ENCODE assay signal across 8 mouse cellular contexts in the genomic region with DNA sequence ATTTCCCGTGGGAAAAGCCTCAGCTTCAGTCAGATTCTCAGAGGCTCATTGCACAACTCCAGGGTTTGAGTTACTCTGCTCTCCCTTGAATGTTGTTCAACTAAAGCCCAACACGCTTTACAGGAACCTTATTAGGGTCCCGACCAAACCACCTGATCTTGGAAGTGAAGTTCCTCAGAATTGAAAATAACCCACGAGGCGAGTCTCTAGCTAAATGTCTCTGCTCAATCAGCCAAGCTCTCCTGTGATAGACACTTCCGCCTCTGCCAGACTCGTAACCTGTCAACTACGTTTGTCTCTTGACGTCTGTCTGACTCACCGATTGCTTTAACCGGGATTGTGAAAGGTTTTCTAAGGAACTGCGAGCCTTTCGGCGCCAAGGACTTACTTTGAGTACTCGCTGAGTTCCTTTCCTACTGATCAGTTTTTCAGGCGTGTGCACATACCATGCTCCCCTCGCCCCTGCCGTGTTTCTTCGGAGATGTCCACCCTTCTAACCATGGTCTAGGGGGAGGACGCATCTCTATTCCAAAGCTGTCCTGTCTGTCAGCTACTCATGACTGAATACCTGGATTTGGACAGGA. TPM values are rescaled to one million over a fixed set of nuclear protein-coding genes. Genes with fewer than 3 reads are reported as not detected.
DNase-seq lines count a peak whose midpoint lies in the region; ATAC-seq and TF ChIP-seq lines count a peak whose summit lies in the region.

No protein-coding gene starts in this region.

- peaks cover 0 to 22% of the 10 kb centered on the region in 2 experiments; a peak in 2 of 4 replicates for H3K36me3 ChIP-seq in MEL (ENCODE audit: control insufficient read depth in 1 of 2, insufficient read depth in 2 of 2, low read length in 2 of 2)
- no peaks in the 10 kb centered on the region for H3K36me3 ChIP-seq in embryonic facial prominence, embryonic 14.5 days (ENCODE audit: control insufficient read depth, insufficient read depth, low read length)
- no peaks in the 10 kb centered on the region for H3K36me3 ChIP-seq in heart, postnatal 0 days (replicated peaks; ENCODE audit: control insufficient read depth, insufficient read depth, low read length)
- no peaks in the 10 kb centered on the region for H3K36me3 ChIP-seq in limb, embryonic 13.5 days
- H3K36me3 ChIP-seq in midbrain, embryonic 12.5 days, result no peaks in the 10 kb centered on the region

- H3K9ac ChIP-seq in MEL (ENCODE audit: control insufficient read depth, low read depth, low read length, poor library complexity, severe bottlenecking), result peak overlapping the region; percentile 60
- H3K9ac ChIP-seq in embryonic facial prominence, embryonic 14.5 days (ENCODE audit: low read depth, low read length), result peak overlapping the region; percentile 82
- H3K9ac ChIP-seq in heart, postnatal 0 days (replicated peaks; ENCODE audit: low read depth, low read length), result peak overlapping the region; percentile 79
- H3K9ac ChIP-seq in limb, embryonic 13.5 days, result peak overlapping the region; percentile 62
- peak overlapping the region; percentile 51 for H3K9ac ChIP-seq in midbrain, embryonic 12.5 days (replicated peaks)

- TF ChIP-seq POLR2A in MEL (IDR thresholded peaks at IDR 0.05; ENCODE audit: control insufficient read depth in 1 of 2, insufficient read depth in 1 of 2, low read depth in 1 of 2, low read length in 2 of 2, poor library complexity in 1 of 2), result no peak; a peak in 2 of 4 replicates

- no peaks in the 10 kb centered on the region for H3K9me3 ChIP-seq in MEL (replicated peaks; ENCODE audit: insufficient read depth, low read length)
- H3K9me3 ChIP-seq in embryonic facial prominence, embryonic 14.5 days (ENCODE audit: control insufficient read depth, low read length), result no peaks in the 10 kb centered on the region
- H3K9me3 ChIP-seq in heart, postnatal 0 days (replicated peaks; ENCODE audit: control insufficient read depth, low read length), result no peaks in the 10 kb centered on the region
- H3K9me3 ChIP-seq in limb, embryonic 13.5 days, result no peaks in the 10 kb centered on the region
- no peaks in the 10 kb centered on the region for H3K9me3 ChIP-seq in midbrain, embryonic 12.5 days

- peak overlapping the region; percentile 46 for H3K27ac ChIP-seq in MEL (ENCODE audit: control insufficient read depth, low read depth, low read length)
- H3K27ac ChIP-seq in embryonic facial prominence, embryonic 14.5 days (replicated peaks; ENCODE audit: low read depth, low read length), result no peak overlapping the region
- peak overlapping the region; percentile 95 for H3K27ac ChIP-seq in heart, postnatal 0 days (ENCODE audit: low read depth)
- no peak overlapping the region for H3K27ac ChIP-seq in limb, embryonic 13.5 days
- H3K27ac ChIP-seq in midbrain, embryonic 12.5 days (replicated peaks), result peak overlapping the region; percentile 58; the same call in 1 of the 2 replicates

- 2% methylated on average over 20 of the region's 20 CpGs for WGBS in embryonic facial prominence, embryonic 14.5 days
- 1% methylated on average over 20 of the region's 20 CpGs for WGBS in heart, postnatal 0 days
- WGBS in limb, embryonic 13.5 days, result 1% methylated on average over 20 of the region's 20 CpGs
- WGBS in midbrain, embryonic 12.5 days, result 2% methylated on average over 20 of the region's 20 CpGs

- no peaks in the 10 kb centered on the region for H3K27me3 ChIP-seq in MEL (ENCODE audit: control insufficient read depth in 1 of 2, insufficient read depth in 2 of 2, low read length in 2 of 2)
- no peaks in the 10 kb centered on the region for H3K27me3 ChIP-seq in embryonic facial prominence, embryonic 14.5 days (replicated peaks; ENCODE audit: control insufficient read depth, insufficient read depth, low read length)
- no peaks in the 10 kb centered on the region for H3K27me3 ChIP-seq in heart, postnatal 0 days (ENCODE audit: control insufficient read depth, insufficient read depth, low read length)
- 0 out of 2 replicates have a peak, but pooled peaks cover 2% of the 10 kb centered on the region for H3K27me3 ChIP-seq in limb, embryonic 13.5 days
- H3K27me3 ChIP-seq in midbrain, embryonic 12.5 days, result no peaks in the 10 kb centered on the region

- no peak; the same call in 1 of the 2 replicates for ATAC-seq in embryonic facial prominence, embryonic 14.5 days (ENCODE audit: low read depth)
- no peak for ATAC-seq in heart, postnatal 0 days (ENCODE audit: insufficient read depth, low read depth)
- ATAC-seq in limb, embryonic 13.5 days (ENCODE audit: low FRiP score, low read depth), result no peak; the same call in 1 of the 2 replicates
- peak; percentile 5; the same call in 1 of the 2 replicates for ATAC-seq in midbrain, embryonic 12.5 days (ENCODE audit: low FRiP score, low read depth)

- no peak; a peak in 1 of 4 replicates for TF ChIP-seq EP300 in MEL (IDR thresholded peaks at IDR 0.05; ENCODE audit: low read depth in 1 of 2, low read length in 2 of 2)
- no peak for TF ChIP-seq EP300 in heart, postnatal 0 days (IDR thresholded peaks at IDR 0.05; ENCODE audit: low read depth)

- DNase-seq in gastrocnemius, adult 18-20 months (ENCODE audit: low spot score), result peak; percentile 45
- no peak for DNase-seq in gastrocnemius, postnatal 4 days (ENCODE audit: low spot score in 2 of 2)
- DNase-seq in MEL (ENCODE audit: low read depth, low spot score), result peak; percentile 92
- peak; percentile 45 for DNase-seq in embryonic facial prominence, embryonic 14.5 days (ENCODE audit: low spot score)
- DNase-seq in heart, postnatal 0 days (ENCODE audit: low spot score), result no peak
- peak; percentile 33 to 40 for DNase-seq in thymus, postnatal 10 days (ENCODE audit: low spot score in 2 of 2)

- TF ChIP-seq CTCF in MEL (IDR thresholded peaks at IDR 0.05 in 2 of 3, conservative IDR thresholded peaks at IDR 0.05 in 1 of 3; ENCODE audit: control insufficient read depth in 1 of 3, insufficient read depth in 1 of 3, low read depth in 2 of 3, low read length in 3 of 3, poor library complexity in 1 of 3, severe bottlenecking in 1 of 3), result no peak
- no peak for TF ChIP-seq CTCF in heart, postnatal 0 days (IDR thresholded peaks at IDR 0.05; ENCODE audit: low read depth)

- H3K4me2 ChIP-seq in embryonic facial prominence, embryonic 14.5 days (ENCODE audit: low read depth, low read length), result peak overlapping the region; percentile 92
- H3K4me2 ChIP-seq in heart, postnatal 0 days (ENCODE audit: low read depth, low read length), result peak overlapping the region; percentile 93
- H3K4me2 ChIP-seq in limb, embryonic 13.5 days (replicated peaks), result peak overlapping the region; percentile 94
- peak overlapping the region; percentile 89 for H3K4me2 ChIP-seq in midbrain, embryonic 12.5 days (replicated peaks)

- peaks cover 13% of the 10 kb centered on the region for H3K79me2 ChIP-seq in MEL (ENCODE audit: control insufficient read depth, insufficient read depth, low read length, poor library complexity)

- peak overlapping the region; percentile 63 to 86 for H3K4me3 ChIP-seq in MEL (ENCODE audit: control insufficient read depth in 1 of 2, insufficient read depth in 1 of 2, low read depth in 2 of 2, low read length in 2 of 2)
- H3K4me3 ChIP-seq in embryonic facial prominence, embryonic 14.5 days (ENCODE audit: low read depth, low read length), result peak overlapping the region; percentile 85
- peak overlapping the region; percentile 75 for H3K4me3 ChIP-seq in heart, postnatal 0 days (ENCODE audit: low read depth, low read length)
- peak overlapping the region; percentile 83 for H3K4me3 ChIP-seq in limb, embryonic 13.5 days
- H3K4me3 ChIP-seq in midbrain, embryonic 12.5 days, result peak overlapping the region; percentile 86

- no peak for TF ChIP-seq RAD21 in MEL (IDR thresholded peaks at IDR 0.05; ENCODE audit: low read depth, low read length)

- H3K4me1 ChIP-seq in MEL (ENCODE audit: control insufficient read depth in 1 of 2, insufficient read depth in 2 of 2, low read length in 2 of 2), result peaks cover 4 to 11% of the 10 kb centered on the region in 2 experiments; a peak in 3 of 4 replicates
- peaks cover 5% of the 10 kb centered on the region for H3K4me1 ChIP-seq in embryonic facial prominence, embryonic 14.5 days (ENCODE audit: control insufficient read depth, insufficient read depth, low read length)
- peaks cover 10% of the 10 kb centered on the region; the same call in 1 of the 2 replicates for H3K4me1 ChIP-seq in heart, postnatal 0 days (ENCODE audit: control insufficient read depth, insufficient read depth)
- H3K4me1 ChIP-seq in limb, embryonic 13.5 days, result peaks cover 12% of the 10 kb centered on the region
- peaks cover 9% of the 10 kb centered on the region for H3K4me1 ChIP-seq in midbrain, embryonic 12.5 days

TF ChIP-seq in MEL, 35 proteins besides CTCF, POLR2A, EP300 and RAD21 (continues in another document):
- TF ChIP-seq ZMIZ1 (IDR thresholded peaks at IDR 0.05; ENCODE audit: low read depth, low read length) (peak; percentile 12; the same call in 1 of the 2 replicates), E2F4 (IDR thresholded peaks at IDR 0.05; ENCODE audit: borderline replicate concordance, low read depth, low read length) (0 out of 2 replicates have a peak, but pooled peaks have one; percentile 45)

RNA-seq across cellular contexts. Expression of a gene that starts 0.6 kb away (rescaled TPM):
- total RNA-seq in gastrocnemius, adult 18-20 months (2021), result 1 to 10 TPM; 2.2 to 2.3 TPM
- total RNA-seq in gastrocnemius, postnatal 4 days (2021), result 1 to 10 TPM; 6.2 to 6.5 TPM
- total RNA-seq in MEL (2012; rRNA removed), result 16.5 and 18.1 TPM in 2 replicates
- polyA plus RNA-seq in MEL (2012; ENCODE audit: insufficient read depth in 1 of 2, insufficient read length in 2 of 2, low read depth in 1 of 2, low replicate concordance in 2 of 2, missing spikeins in 1 of 2), result 10 to 100 TPM in 1 of 2 experiments, not detected in 1; 12.0 TPM
- 11.4 and 14.7 TPM in 2 replicates for polyA plus RNA-seq in embryonic facial prominence, embryonic 14.5 days (2014; fragmentation: Nextera tagmentation; extraction: Ambion mirVana)
- 9.1 and 14.3 TPM in 2 replicates for total RNA-seq in heart, postnatal 0 days (2014; rRNA removed; ENCODE audit: low replicate concordance)
- polyA plus RNA-seq in heart, postnatal 0 days (2015; fragmentation: Nextera tagmentation; extraction: Ambion mirVana), result 7.3 and 8.3 TPM in 2 replicates
- 15.9 and 16.5 TPM in 2 replicates for polyA plus RNA-seq in limb, embryonic 13.5 days (2015; fragmentation: Nextera tagmentation; extraction: Ambion mirVana)
- polyA plus RNA-seq in midbrain, embryonic 12.5 days (2016; fragmentation: Nextera tagmentation; extraction: Ambion mirVana), result 17.5 and 17.8 TPM in 2 replicates

RNA-seq across cellular contexts. Expression of a gene that starts 18.3 kb away (rescaled TPM):
- total RNA-seq in gastrocnemius, adult 18-20 months (2021), result 10 to 100 TPM; 60.9 to 66.9 TPM
- total RNA-seq in gastrocnemius, postnatal 4 days (2021), result 10 to 100 TPM; 53.6 to 59.7 TPM
- total RNA-seq in MEL (2012; rRNA removed), result 20.0 and 24.5 TPM in 2 replicates
- 10 to 100 TPM; 21.8 to 70.7 TPM for polyA plus RNA-seq in MEL (2012; ENCODE audit: insufficient read depth in 1 of 2, insufficient read length in 2 of 2, low read depth in 1 of 2, low replicate concordance in 2 of 2, missing spikeins in 1 of 2)
- 70.9 and 71.1 TPM in 2 replicates for polyA plus RNA-seq in embryonic facial prominence, embryonic 14.5 days (2014; fragmentation: Nextera tagmentation; extraction: Ambion mirVana)
- 77.9 and 105 TPM in 2 replicates for total RNA-seq in heart, postnatal 0 days (2014; rRNA removed; ENCODE audit: low replicate concordance)
- polyA plus RNA-seq in heart, postnatal 0 days (2015; fragmentation: Nextera tagmentation; extraction: Ambion mirVana), result 50.0 and 55.5 TPM in 2 replicates
- polyA plus RNA-seq in limb, embryonic 13.5 days (2015; fragmentation: Nextera tagmentation; extraction: Ambion mirVana), result 66.2 and 68.5 TPM in 2 replicates
- polyA plus RNA-seq in midbrain, embryonic 12.5 days (2016; fragmentation: Nextera tagmentation; extraction: Ambion mirVana), result 64.5 and 69.8 TPM in 2 replicates

Comparison
In these comparisons a context has a peak if more than half of its experiments do, and no peak if none do; other contexts are left out.
1. DNase-seq: peak in gastrocnemius, adult 18-20 months (single experiment), MEL (single experiment), embryonic facial prominence, embryonic 14.5 days (single experiment) and thymus, postnatal 10 days (2 of 2); none in gastrocnemius, postnatal 4 days (0 of 2) and heart, postnatal 0 days (single experiment).
2. H3K27ac ChIP-seq: peak in MEL (single experiment), heart, postnatal 0 days (single experiment) and midbrain, embryonic 12.5 days (single experiment); none in embryonic facial prominence, embryonic 14.5 days (single experiment) and limb, embryonic 13.5 days (single experiment).
3. Peak in every context shown above with its lines, with median percentiles within 50 percentile points of each other: H3K4me3 ChIP-seq, H3K9ac ChIP-seq and H3K4me2 ChIP-seq.